ENCODE assay signal across 16 mouse cellular contexts in the genomic region with DNA sequence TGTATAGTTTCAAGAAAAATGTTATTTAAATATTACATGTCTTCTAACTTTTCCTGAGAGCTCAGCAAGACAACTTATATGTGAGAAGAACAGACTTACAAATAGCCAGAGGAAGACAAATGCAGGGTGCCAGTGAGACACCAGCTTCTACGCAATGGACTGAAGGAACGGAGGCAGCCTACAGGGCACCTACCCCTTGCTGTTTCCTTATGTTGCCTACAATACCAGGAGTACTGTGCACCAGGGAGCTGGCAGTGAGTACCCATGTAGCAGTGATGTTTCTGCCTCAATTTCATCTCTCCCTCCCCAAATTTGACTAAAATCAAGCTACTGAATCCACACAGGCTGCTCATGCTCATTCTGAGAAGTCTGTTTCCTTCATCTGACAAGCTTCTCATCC.
A peak's percentile ranks its signal among the peaks of the same experiment; 100 is the strongest.
DNase-seq lines count a peak whose midpoint lies in the region; TF ChIP-seq lines count a peak whose summit lies in the region.
"Had no signal": no experiment of that assay in that cellular context is flagged by ENCODE, and none has a peak within 500 bp of the region (broad histone marks: within the 10 kb centered on the region; RNA-seq: fewer than 3 reads in every experiment).

No protein-coding gene starts in this region.

- H3K4me3 ChIP-seq in heart, adult 2 months: no peak overlapping the region
- H3K4me3 ChIP-seq: embryonic facial prominence, embryonic 15.5 days; erythroblast, embryonic 14.5 days; forebrain, embryonic 10.5 days; heart, embryonic 13.5 days had no signal

- H3K79me2 ChIP-seq in heart, adult 2 months (replicated peaks; ENCODE audit: control insufficient read depth, insufficient read depth, low read length): no peaks in the 10 kb centered on the region

- peak; percentile 64 for DNase-seq in heart, adult 11 months
- DNase-seq in heart, adult 2 months: no peak
- peak; percentile 7 for DNase-seq in cerebellum, adult 8-10 months
- DNase-seq in cerebellum, postnatal 25 days: peak; percentile 25
- DNase-seq in urinary bladder, postnatal 25 days (ENCODE audit: low spot score): no peak
- no peak for DNase-seq in embryo, embryonic 10 days (ENCODE audit: low spot score)
- DNase-seq: adrenal gland, adult 2 months; adrenal gland, postnatal 25 days; embryo, embryonic 11 days; gastrocnemius, postnatal 10 days; heart, postnatal 36 days; kidney, adult 8-10 months had no signal

- TF ChIP-seq CTCF in heart, adult 2 months (IDR thresholded peaks at IDR 0.05): no peak

- no peaks in the 10 kb centered on the region for H3K36me3 ChIP-seq in heart, adult 2 months (ENCODE audit: control insufficient read depth, insufficient read depth, low read length)
- H3K36me3 ChIP-seq: embryonic facial prominence, embryonic 15.5 days; forebrain, embryonic 10.5 days; heart, embryonic 13.5 days had no signal

- WGBS in heart, adult 2 months: 96% methylated on average over 2 of the region's 2 CpGs

- H3K27me3 ChIP-seq in heart, adult 2 months (ENCODE audit: control insufficient read depth, insufficient read depth, low read length): no peaks in the 10 kb centered on the region
- H3K27me3 ChIP-seq: embryonic facial prominence, embryonic 15.5 days; heart, embryonic 13.5 days had no signal

- H3K4me1 ChIP-seq in heart, adult 2 months (ENCODE audit: control insufficient read depth, insufficient read depth, low read length): no peaks in the 10 kb centered on the region
- H3K4me1 ChIP-seq: embryonic facial prominence, embryonic 15.5 days; forebrain, embryonic 10.5 days; heart, embryonic 13.5 days had no signal

- no peak overlapping the region for H3K27ac ChIP-seq in heart, adult 2 months
- H3K27ac ChIP-seq: embryonic facial prominence, embryonic 15.5 days; forebrain, embryonic 10.5 days; heart, embryonic 13.5 days had no signal

- no peak for TF ChIP-seq POLR2A in heart, adult 2 months (IDR thresholded peaks at IDR 0.05; ENCODE audit: insufficient read depth, low read depth, low read length)

- H3K9ac ChIP-seq in heart, adult 2 months (ENCODE audit: low read depth, low read length): no peak overlapping the region
- H3K9ac ChIP-seq: embryonic facial prominence, embryonic 15.5 days; heart, embryonic 13.5 days had no signal

- intact Hi-C loops in heart, adult 2 months (cut with DNase I): no loop called here

- TF ChIP-seq EP300 in heart, adult 2 months (IDR thresholded peaks at IDR 0.05; ENCODE audit: insufficient read depth, low read depth, low read length): no peak

Comparison
In these comparisons a context has a peak if more than half of its experiments do, and no peak if none do; other contexts are left out.
1. DNase-seq: peak in heart, adult 11 months (single experiment), cerebellum, adult 8-10 months (single experiment) and cerebellum, postnatal 25 days (2 of 2); none in heart, adult 2 months (0 of 2), urinary bladder, postnatal 25 days (single experiment) and embryo, embryonic 10 days (single experiment).